Mouse (Mus musculus): ENCODE results near the gene Tcirg1.

Gene Tcirg1

DNA sequence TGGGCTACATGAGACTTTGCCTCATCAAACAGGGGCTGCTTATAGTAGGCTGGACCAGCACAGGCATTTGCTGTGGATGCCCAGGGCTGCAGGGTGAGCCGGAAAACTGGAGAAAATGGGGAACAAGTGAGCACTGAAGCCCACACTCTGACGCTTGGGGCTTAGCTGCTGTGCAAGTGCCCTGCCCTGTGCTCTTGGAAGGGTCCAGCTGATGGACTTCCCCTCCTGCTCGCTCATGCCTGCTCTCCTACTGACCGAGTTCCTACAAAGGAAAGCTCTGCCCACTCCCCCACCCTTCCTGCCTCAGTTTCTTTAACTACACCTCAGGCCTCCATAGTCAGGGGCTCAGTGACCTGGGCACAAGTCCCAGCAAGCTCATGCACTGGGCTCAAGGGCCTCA is 21.1 kb upstream of the Tcirg1 start:
- no peak for DNase-seq (ENCODE audit: extremely low spot score)

DNA sequence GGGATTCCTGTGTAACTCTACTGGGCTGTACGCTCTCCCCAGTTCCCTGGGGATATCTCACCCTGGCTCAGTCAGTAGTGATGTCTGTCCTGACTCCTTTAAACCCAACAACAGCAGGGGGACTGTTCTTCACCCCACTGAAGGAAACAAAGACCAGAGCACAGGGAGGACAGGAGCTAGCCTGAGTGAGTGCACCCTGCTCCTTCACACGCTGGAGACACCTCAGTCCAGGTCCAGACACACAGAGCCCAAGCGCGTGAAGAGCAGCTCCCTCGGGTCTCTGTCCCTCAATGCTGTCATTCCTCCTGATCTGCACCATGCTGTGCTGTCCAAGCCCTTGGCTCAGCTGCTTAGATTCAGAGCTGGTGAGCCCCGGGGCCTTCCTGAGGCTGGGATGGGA is 19.8 kb upstream of the Tcirg1 start:
- DNase-seq (ENCODE audit: extremely low spot score): no peak

GRCm38 (mm10) chr19:3926279-3926678 is 19.3 kb upstream of the Tcirg1 start:
- DNase-seq (ENCODE audit: extremely low spot score): no peak

DNA sequence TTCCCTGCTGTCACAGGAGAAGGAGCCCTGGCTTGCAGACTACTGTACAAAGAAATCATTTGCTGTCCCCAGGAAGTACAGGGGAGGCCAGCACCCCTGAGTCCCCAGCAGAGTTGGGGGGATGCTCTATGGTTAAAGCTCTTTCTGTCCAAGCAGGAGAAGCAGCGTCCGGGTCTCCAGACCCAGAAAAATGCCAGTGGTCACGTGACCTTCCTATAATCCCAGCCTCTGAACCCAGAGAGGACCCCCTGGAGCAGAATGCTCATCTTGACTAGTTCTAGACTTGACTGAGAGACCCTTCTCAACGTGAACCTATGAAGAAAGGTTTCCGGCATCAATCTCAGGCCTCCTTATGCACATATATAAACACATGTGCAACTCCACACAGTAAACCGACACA is 18.9 kb upstream of the Tcirg1 start:
- DNase-seq (ENCODE audit: extremely low spot score): no peak

DNA sequence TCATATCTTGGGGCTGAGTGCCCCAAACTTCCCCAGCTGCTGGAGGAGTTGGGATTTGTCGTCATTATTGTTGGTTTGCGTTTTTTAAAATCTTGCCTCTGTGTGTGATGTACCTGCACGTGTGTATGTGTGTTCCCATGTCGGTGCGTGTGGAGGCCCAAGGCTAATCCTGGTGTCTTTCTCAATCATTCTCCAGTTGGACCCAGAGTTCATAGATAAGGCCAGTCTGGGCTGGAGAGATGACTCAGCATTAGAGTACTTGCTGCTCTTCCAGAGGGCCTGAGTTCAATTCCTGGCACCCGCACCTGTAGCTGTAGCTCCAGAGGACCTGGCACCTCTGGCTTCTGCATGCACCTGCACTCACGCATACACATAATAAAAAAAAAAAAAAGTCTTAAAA is 17.9 kb upstream of the Tcirg1 start:
- DNase-seq (ENCODE audit: extremely low spot score): no peak

- DNase-seq (ENCODE audit: extremely low spot score): no peak
These were observed 17.3 kb upstream of the Tcirg1 start for GRCm38 (mm10) chr19:3924190-3924589.

DNA sequence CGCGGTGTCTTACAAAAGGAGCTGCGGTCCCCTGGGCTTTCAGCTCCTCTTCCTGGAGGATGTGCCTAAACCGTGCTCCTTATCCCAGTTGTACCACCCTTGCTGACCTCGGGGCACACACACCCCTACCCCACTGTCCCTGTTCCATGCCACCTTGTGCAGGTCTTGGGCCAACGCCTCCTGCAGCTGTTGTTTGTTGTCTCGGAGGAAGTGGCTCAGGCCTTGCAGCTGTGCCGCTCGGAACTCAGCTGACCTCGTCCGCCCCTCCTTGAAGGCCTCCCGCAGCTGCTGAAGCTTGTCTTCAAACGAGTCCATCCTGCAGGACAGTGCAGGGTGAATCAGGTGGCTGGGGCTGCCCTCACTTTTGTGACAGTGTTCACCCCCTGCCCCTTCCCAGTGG is 16.7 kb upstream of the Tcirg1 start:
- DNase-seq (ENCODE audit: extremely low spot score): no peak

DNA sequence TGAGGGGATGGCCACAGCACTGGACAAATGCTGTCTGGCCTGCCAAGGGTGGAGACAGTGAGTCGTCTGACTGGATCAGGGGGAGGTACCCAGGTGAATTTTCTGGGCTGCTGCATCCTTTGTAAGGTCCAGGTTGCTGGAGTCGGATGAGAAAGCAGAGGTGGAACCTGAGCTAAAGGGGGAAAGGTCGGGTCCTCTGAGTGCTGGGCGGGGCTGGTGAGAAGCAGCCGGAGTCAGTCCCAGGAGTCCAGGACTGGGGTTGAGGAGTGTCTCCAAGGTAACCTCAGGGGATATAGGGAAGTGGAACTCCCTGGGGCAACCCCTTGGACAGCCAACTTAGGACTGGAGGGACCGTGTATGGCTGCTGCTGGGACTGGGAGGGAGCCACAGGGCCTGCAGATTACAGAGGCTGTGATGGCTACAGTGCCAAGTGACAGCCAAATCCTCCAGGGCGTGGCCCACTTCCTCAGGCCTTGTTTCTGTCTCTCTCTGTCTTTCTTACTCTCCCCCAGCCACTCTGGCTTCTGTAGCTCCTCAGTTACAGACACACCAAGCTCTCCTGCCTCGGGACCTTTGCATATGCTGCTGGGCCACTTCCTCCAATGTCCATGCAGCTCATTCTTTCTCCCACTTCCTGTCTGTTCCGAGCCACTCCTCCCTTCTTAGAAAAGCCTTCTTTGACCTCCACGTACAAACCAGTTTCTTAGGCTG is 15.9 kb upstream of the Tcirg1 start:
- no peak for DNase-seq (ENCODE audit: extremely low spot score)

GRCm38 (mm10) chr19:3919928-3920327 is 13.0 kb upstream of the Tcirg1 start:
- no peak for DNase-seq (ENCODE audit: extremely low spot score)

GRCm38 (mm10) chr19:3916727-3917126 is 9.8 kb upstream of the Tcirg1 start:
- DNase-seq (ENCODE audit: extremely low spot score): no peak

DNA sequence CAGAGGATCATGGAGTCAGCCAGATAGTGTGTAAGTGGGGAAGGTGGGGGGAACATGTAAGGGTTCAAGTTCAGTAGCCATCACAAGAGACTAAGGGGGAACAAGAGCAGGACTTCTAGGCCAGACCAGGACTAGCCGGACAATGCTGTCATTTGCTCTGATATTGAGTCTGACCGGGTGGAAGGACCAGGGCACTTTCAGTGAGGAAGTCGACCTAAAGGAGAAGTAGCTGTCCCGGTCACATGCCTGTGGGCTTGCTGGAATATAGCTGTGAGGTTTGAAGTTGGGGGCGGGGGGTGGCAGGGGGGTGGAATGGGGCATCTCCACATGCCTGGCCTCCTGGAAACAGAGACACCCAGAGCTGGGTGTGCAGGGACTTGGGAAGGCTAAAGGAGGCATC is 7.6 kb upstream of the Tcirg1 start:
- no peak for DNase-seq (ENCODE audit: extremely low spot score)

- DNase-seq (ENCODE audit: extremely low spot score): no peak
These were observed 6.8 kb upstream of the Tcirg1 start for GRCm38 (mm10) chr19:3913692-3914091.

- DNase-seq (ENCODE audit: extremely low spot score): peak; percentile 93
These were observed 5.6 kb upstream of the Tcirg1 start, which contains the start of gene Ndufs8 for GRCm38 (mm10) chr19:3912337-3913204. Ndufs8 (minus strand) TSS chr19:3912774.

- DNase-seq (ENCODE audit: extremely low spot score): no peak
These were observed 3.3 kb upstream of the Tcirg1 start for GRCm38 (mm10) chr19:3910206-3910605.

DNA sequence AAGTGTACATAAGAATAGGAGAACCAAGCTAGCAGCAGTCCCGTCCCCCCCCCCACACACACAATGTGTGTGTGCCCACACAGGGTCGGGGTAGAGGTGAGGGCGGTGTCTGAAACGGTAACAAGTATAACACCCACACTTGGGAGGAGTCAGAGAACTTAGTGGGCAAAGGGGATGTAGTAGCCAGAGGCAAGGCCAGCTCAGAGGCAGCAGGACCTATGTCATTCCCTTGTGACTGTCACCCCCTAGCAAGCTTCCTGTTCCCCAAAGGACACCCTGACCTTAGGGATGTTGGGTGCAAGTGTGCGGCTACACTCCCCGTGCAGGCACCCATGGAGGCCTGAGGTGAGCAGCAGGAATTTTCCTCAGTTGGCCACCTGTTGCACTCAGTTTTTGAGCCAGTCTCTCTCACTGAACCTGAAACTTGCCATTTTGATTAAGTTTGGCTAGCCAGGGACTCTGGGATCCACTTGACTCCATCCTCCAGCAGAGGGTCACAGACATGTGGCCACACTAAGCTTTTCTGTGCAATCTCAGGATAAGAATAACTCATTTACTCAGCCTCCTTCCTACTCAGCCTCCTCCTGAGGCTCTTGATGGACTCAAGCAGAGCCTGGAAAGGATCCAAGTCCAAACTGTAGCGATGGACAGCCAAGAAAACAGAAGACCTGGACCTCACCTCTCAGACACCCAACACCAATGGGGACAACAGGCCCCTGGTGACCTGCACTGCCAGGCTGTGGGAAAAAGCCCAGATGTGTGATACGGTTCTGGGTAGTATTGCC is 1.1 kb upstream of the Tcirg1 start:
- no peak for DNase-seq (ENCODE audit: extremely low spot score)

GRCm38 (mm10) chr19:3906326-3906725 is 607 bp downstream of the Tcirg1 start:
- no peak for DNase-seq (ENCODE audit: extremely low spot score)

DNA sequence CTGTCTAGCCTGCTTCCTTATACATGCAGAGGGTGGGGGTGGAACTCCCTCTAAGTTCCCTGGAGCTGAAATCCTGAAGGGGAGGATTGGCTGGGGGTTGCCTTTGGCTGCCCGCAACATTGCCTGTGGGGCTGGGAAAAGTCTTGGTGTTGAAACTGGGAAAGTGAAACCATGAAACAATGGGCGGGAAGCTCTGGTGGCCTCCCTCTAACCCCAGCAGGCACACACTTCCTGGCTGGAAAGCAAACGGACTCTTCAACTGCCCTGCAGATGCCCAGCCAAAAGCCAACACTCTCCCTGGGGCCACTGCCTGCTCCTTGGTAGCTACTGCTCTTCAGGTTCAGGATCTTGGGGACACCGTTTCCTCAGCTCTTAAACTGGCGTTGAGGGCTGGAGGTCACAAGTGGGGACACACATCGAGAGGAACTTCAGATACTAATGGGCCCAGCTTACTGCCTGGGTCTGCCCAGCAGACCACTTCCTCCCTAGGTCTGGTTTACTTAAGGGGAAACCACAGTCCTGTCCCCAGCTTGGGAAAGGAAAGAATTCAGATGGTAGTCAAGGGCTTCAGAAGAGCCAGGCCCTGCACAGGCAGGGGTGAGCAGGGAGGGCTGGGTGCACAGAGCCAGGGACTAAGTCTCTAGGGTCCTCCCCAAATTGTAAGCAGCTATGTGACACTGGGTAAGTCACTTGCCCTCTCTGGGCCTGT is 1.5 kb downstream of the Tcirg1 start:
- DNase-seq (ENCODE audit: extremely low spot score): peak; percentile 40

GRCm38 (mm10) chr19:3904363-3904675 is 2.6 kb downstream of the Tcirg1 start:
- no peak for DNase-seq (ENCODE audit: extremely low spot score)

DNA sequence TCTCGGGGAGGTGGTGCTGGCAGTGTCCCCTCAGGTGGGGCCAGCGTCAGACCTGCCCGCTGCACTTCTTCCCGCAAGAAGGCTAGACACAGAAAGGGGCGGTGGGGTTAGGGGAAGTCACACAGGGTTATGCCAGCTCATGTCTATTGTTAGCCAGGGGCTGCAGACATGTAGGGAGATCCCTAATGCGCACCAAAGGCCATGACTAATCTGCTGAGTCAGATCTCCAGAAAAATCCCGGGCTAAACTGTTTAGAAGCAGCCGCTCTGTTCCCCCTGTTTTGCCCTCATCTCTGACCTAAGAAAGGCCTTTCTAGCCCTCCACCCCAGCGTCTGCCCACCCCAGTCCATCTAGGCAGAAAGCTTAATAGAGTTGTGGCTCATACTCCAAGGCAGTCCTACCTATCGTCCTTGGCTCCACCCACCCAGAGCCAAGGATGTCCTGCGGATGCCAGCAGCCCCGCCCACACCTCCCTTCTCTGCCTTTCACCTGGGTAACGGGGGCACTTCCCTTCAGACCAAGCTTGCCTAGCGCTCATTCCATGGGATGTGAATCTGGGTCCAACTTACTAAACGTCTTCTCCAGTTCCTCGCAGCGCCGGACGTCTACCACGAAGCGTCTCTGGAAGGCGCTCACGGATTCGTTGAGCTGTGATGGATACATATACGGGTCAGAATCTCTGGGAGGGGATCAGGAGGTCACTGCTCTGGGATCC is 3.1 kb downstream of the Tcirg1 start:
- DNase-seq (ENCODE audit: extremely low spot score): no peak

GRCm38 (mm10) chr19:3902966-3903365 is 4.0 kb downstream of the Tcirg1 start:
- no peak for DNase-seq (ENCODE audit: extremely low spot score)

- no peak for DNase-seq (ENCODE audit: extremely low spot score)
These were observed 7.3 kb downstream of the Tcirg1 start for GRCm38 (mm10) chr19:3899618-3900017.
